Mouse (Mus musculus) embryonic facial prominence, embryonic 10.5 days (tissue): Measurements from ENCODE around the gene Gm36864. TPM values are rescaled to one million over a fixed set of nuclear protein-coding genes. Genes with fewer than 3 reads are reported as not detected.
"Not testable (repeated sequence)": the region's sequence is repeated elsewhere in the genome, so short reads cannot be mapped to it uniquely, and the experiment has no call there.

ENCODE experiments used
- DNase-seq: peaks from one replicate; pipeline ENCODE4 v3.0.0-alpha.2; 2017; ENCODE audit warnings: low spot score
- H3K27ac ChIP-seq: fragments of 300-500 bp; sonication (generic); replicated peaks from 2 replicates; pipeline ENCODE4 v1.5.1; 2016; ENCODE audit warnings: mild to moderate bottlenecking
- H3K27me3 ChIP-seq: fragments of 300-500 bp; sonication (generic); replicated peaks from 2 replicates; pipeline ENCODE4 v1.6.1; 2016; ENCODE audit warnings: low read depth, mild to moderate bottlenecking; ENCODE audit not compliant: poor library complexity, severe bottlenecking
- H3K36me3 ChIP-seq: fragments of 300-500 bp; sonication (generic); replicated peaks from 2 replicates; pipeline ENCODE4 v1.6.1; 2016; ENCODE audit warnings: mild to moderate bottlenecking, moderate library complexity
- H3K4me1 ChIP-seq: fragments of 300-500 bp; sonication (generic); 2 replicates; pipeline ENCODE4 v1.6.1; 2016
- H3K4me3 ChIP-seq: fragments of 300-500 bp; sonication (generic); 2 replicates; pipeline ENCODE4 v1.5.1; 2016; ENCODE audit warnings: mild to moderate bottlenecking, moderate library complexity
- H3K9me3 ChIP-seq: fragments of 300-500 bp; sonication (generic); 2 replicates; pipeline ENCODE4 v1.6.1; 2016; ENCODE audit warnings: mild to moderate bottlenecking
- WGBS: fragments of 180-500 bp; shearing (Covaris S2); methylation state at CpG from one replicate; pipeline ENCODE4 v1.1.7; 2016; 5-methylcytosine and 5-hydroxymethylcytosine counted together
- polyA plus RNA-seq: library from polyadenylated mRNA; unstranded; fragments of >200 nt; fragmentation: Nextera tagmentation; extraction: Ambion mirVana; gene quantifications from 2 replicates; pipeline ENCODE4 v1.2.1, GENCODE M21; 2016

Gene Gm36864
- polyA plus RNA-seq, 1 experiment from 2014 or later: 0.10 TPM

- DNase-seq: no peak
- 67% methylated on average over 2 of the region's 2 CpGs for WGBS
- no peaks in the 10 kb centered on the region for H3K36me3 ChIP-seq
- H3K9me3 ChIP-seq: no peaks in the 10 kb centered on the region
- H3K4me3 ChIP-seq: no peak overlapping the region
- H3K4me1 ChIP-seq: peaks cover 7% of the 10 kb centered on the region
- H3K27ac ChIP-seq: no peak overlapping the region
- no peaks in the 10 kb centered on the region for H3K27me3 ChIP-seq
These were observed 5.2 kb downstream of the Gm36864 start for GRCm38 (mm10) chr7:44241163-44241562.

GRCm38 (mm10) chr7:44244080-44244479, 8.1 kb downstream of the Gm36864 start:
- peaks cover 16% of the 10 kb centered on the region for H3K4me1 ChIP-seq

GRCm38 (mm10) chr7:44246055-44246983, 10.3 kb downstream of the Gm36864 start, which contains the start of the genes 1700028J19Rik and 2410002F23Rik:
Gene 1700028J19Rik (minus strand): TSS chr7:44246695.
Gene 2410002F23Rik (plus strand): TSS chr7:44246722.
- Histone ChIP-seq H3K27me3 (no peaks in the 10 kb centered on the region), H3K27ac (peak within 1 kb of the TSS; percentile 98), H3K36me3 (peaks cover 36% of the 10 kb centered on the region), H3K9me3 (no peaks in the 10 kb centered on the region), H3K4me3 (peak within 1 kb of the TSS; percentile 91), H3K4me1 (peaks cover 20% of the 10 kb centered on the region)
- WGBS: under 1% methylated on average over 62 of the region's 62 CpGs
- peak; percentile 92 for DNase-seq

More at GRCm38 (mm10) chr7:44244080-44244479, 8.1 kb downstream of the Gm36864 start:
- no peaks in the 10 kb centered on the region for H3K9me3 ChIP-seq
- no peak overlapping the region for H3K4me3 ChIP-seq
- no peak overlapping the region for H3K27ac ChIP-seq
- no peak for DNase-seq
- no peaks in the 10 kb centered on the region for H3K27me3 ChIP-seq
- H3K36me3 ChIP-seq: peaks cover 14% of the 10 kb centered on the region
- WGBS: 72% methylated on average over 1 of the region's 1 CpGs

GRCm38 (mm10) chr7:44246984-44247470, 11.1 kb downstream of the Gm36864 start:
- peak overlapping the region; percentile 91 for H3K4me3 ChIP-seq
- peak overlapping the region; percentile 98 for H3K27ac ChIP-seq
- H3K4me1 ChIP-seq: peaks cover 20% of the 10 kb centered on the region
- peak; percentile 69 for DNase-seq
- no peaks in the 10 kb centered on the region for H3K27me3 ChIP-seq
- peaks cover 42% of the 10 kb centered on the region for H3K36me3 ChIP-seq
- under 1% methylated on average over 23 of the region's 23 CpGs for WGBS
- no peaks in the 10 kb centered on the region for H3K9me3 ChIP-seq

- 90% methylated on average over 2 of the region's 2 CpGs for WGBS
- Histone ChIP-seq H3K27me3 (no peaks in the 10 kb centered on the region), H3K4me1 (peaks cover 20% of the 10 kb centered on the region), H3K9me3 (no peaks in the 10 kb centered on the region), H3K4me3 (peak overlapping the region; percentile 91), H3K27ac (no peak overlapping the region), H3K36me3 (peaks cover 52% of the 10 kb centered on the region)
- DNase-seq: no peak
These were observed 12.0 kb downstream of the Gm36864 start for GRCm38 (mm10) chr7:44247971-44248370.

GRCm38 (mm10) chr7:44249248-44249647, 13.3 kb downstream of the Gm36864 start:
- peak overlapping the region; percentile 91; the same call in 1 of the 2 replicates for H3K4me3 ChIP-seq
- peaks cover 64% of the 10 kb centered on the region for H3K36me3 ChIP-seq
- DNase-seq: no peak
- no peaks in the 10 kb centered on the region for H3K27me3 ChIP-seq
- 96% methylated on average over 4 of the region's 4 CpGs for WGBS
- H3K4me1 ChIP-seq: peaks cover 20% of the 10 kb centered on the region
- no peak overlapping the region for H3K27ac ChIP-seq
- H3K9me3 ChIP-seq: no peaks in the 10 kb centered on the region

GRCm38 (mm10) chr7:44250732-44251275, 14.8 kb downstream of the Gm36864 start:
- peaks cover 16% of the 10 kb centered on the region for H3K4me1 ChIP-seq
- not testable (repeated sequence) for H3K4me3 ChIP-seq, DNase-seq, H3K27ac ChIP-seq, H3K9me3 ChIP-seq, H3K27me3 ChIP-seq
- H3K36me3 ChIP-seq: peaks cover 74% of the 10 kb centered on the region
- 92% methylated on average over 17 of the region's 17 CpGs for WGBS

- Histone ChIP-seq H3K4me1 (peaks cover 11% of the 10 kb centered on the region), H3K9me3 (no peaks in the 10 kb centered on the region), H3K27me3 (no peaks in the 10 kb centered on the region), H3K4me3 (no peak overlapping the region), H3K27ac (no peak overlapping the region), H3K36me3 (peaks cover 70% of the 10 kb centered on the region)
- DNase-seq: no peak
- WGBS: 68% methylated on average over 15 of the region's 15 CpGs
These were observed 17.1 kb downstream of the Gm36864 start for GRCm38 (mm10) chr7:44253023-44253616.

- 88% methylated on average over 6 of the region's 6 CpGs for WGBS
- Histone ChIP-seq H3K4me3 (no peak overlapping the region), H3K27me3 (no peaks in the 10 kb centered on the region), H3K27ac (no peak overlapping the region), H3K9me3 (no peaks in the 10 kb centered on the region), H3K4me1 (0 out of 2 replicates have a peak, but pooled peaks cover 3% of the 10 kb centered on the region), H3K36me3 (peaks cover 52% of the 10 kb centered on the region)
- no peak for DNase-seq
These were observed 19.0 kb downstream of the Gm36864 start for GRCm38 (mm10) chr7:44254930-44255329.

GRCm38 (mm10) chr7:44257278-44257677, 21.3 kb downstream of the Gm36864 start, which contains the start of gene Acp4:
Gene Acp4 (minus strand): TSS chr7:44257378.
- H3K4me1 ChIP-seq: 0 out of 2 replicates have a peak, but pooled peaks cover 3% of the 10 kb centered on the region
- H3K36me3 ChIP-seq: peaks cover 30% of the 10 kb centered on the region
- no peak for DNase-seq
- peaks cover 20% of the 10 kb centered on the region for H3K27me3 ChIP-seq
- H3K27ac ChIP-seq: no peak within 1 kb of the TSS
- WGBS: 78% methylated on average over 4 of the region's 4 CpGs
- H3K4me3 ChIP-seq: no peak within 1 kb of the TSS
- no peaks in the 10 kb centered on the region for H3K9me3 ChIP-seq

- H3K27me3 ChIP-seq: peaks cover 44% of the 10 kb centered on the region
- WGBS: 78% methylated on average over 6 of the region's 6 CpGs
- no peak overlapping the region for H3K27ac ChIP-seq
- H3K36me3 ChIP-seq: no peaks in the 10 kb centered on the region
- H3K4me3 ChIP-seq: no peak overlapping the region
- DNase-seq: no peak
- H3K9me3 ChIP-seq: no peaks in the 10 kb centered on the region
- peaks cover 7% of the 10 kb centered on the region for H3K4me1 ChIP-seq
These were observed 24.4 kb downstream of the Gm36864 start for GRCm38 (mm10) chr7:44260410-44260809.

GRCm38 (mm10) chr7:44261147-44261546, 25.2 kb downstream of the Gm36864 start, which contains the start of gene Gm15517:
Gene Gm15517 (plus strand): TSS chr7:44261447.
- DNase-seq: no peak
- Histone ChIP-seq H3K27me3 (peaks cover 44% of the 10 kb centered on the region), H3K9me3 (no peaks in the 10 kb centered on the region), H3K4me1 (peaks cover 7% of the 10 kb centered on the region), H3K27ac (no peak within 1 kb of the TSS), H3K36me3 (no peaks in the 10 kb centered on the region), H3K4me3 (no peak within 1 kb of the TSS)
- WGBS: 54% methylated on average over 5 of the region's 5 CpGs
